Mouse (Mus musculus) fat pad, adult 2 months (tissue): ENCODE measurements at regions not wholly inside any gene's neighbourhood (a gene's known extent, or its start where the extent isn't known, plus 50 kb on each side); places are given as distances from the start of the nearest gene placed in this dataset.

Experiments
- DNase-seq: peaks from one replicate; pipeline ENCODE4 v3.0.0-alpha.2; 2011; ENCODE audit warnings: low read depth, low spot score; ENCODE audit errors: extremely low read depth

- no peak for DNase-seq
Observed at GRCm38 (mm10) chr10:66904552-66905367, 191.2 kb upstream of the Jmjd1c start.

GRCm38 (mm10) chr10:66907842-66908241 lies 188.1 kb upstream of the Jmjd1c start:
- no peak for DNase-seq

GRCm38 (mm10) chr10:66909204-66909889 lies 186.6 kb upstream of the Jmjd1c start:
- DNase-seq: no peak

GRCm38 (mm10) chr10:66909905-66910681 lies 185.8 kb upstream of the Jmjd1c start:
- no peak for DNase-seq

- no peak for DNase-seq
Observed at GRCm38 (mm10) chr10:66911261-66911911, 184.5 kb upstream of the Jmjd1c start.

- no peak for DNase-seq
Observed at GRCm38 (mm10) chr10:66912440-66912839, 183.5 kb upstream of the Jmjd1c start.

GRCm38 (mm10) chr10:66913187-66913586 lies 182.7 kb upstream of the Jmjd1c start:
- DNase-seq: no peak

GRCm38 (mm10) chr10:66913627-66914026 lies 182.3 kb upstream of the Jmjd1c start:
- DNase-seq: no peak

GRCm38 (mm10) chr10:66914288-66914975 lies 181.5 kb upstream of the Jmjd1c start:
- DNase-seq: no peak

- no peak for DNase-seq
Observed at GRCm38 (mm10) chr10:66915801-66916200, 180.1 kb upstream of the Jmjd1c start.

- no peak for DNase-seq
Observed at GRCm38 (mm10) chr10:66917725-66918124, 178.2 kb upstream of the Jmjd1c start.

- no peak for DNase-seq
Observed at GRCm38 (mm10) chr10:66918713-66919112, 177.2 kb upstream of the Jmjd1c start.

GRCm38 (mm10) chr10:66919953-66920760 lies 175.8 kb upstream of the Jmjd1c start:
- DNase-seq: no peak

- DNase-seq: peak; percentile 85
Observed at GRCm38 (mm10) chr10:66920761-66921684, 174.9 kb upstream of the Jmjd1c start.

- no peak for DNase-seq
Observed at GRCm38 (mm10) chr10:66921776-66922175, 174.1 kb upstream of the Jmjd1c start.

- DNase-seq: no peak
Observed at GRCm38 (mm10) chr10:66922314-66922713, 173.6 kb upstream of the Jmjd1c start.

GRCm38 (mm10) chr10:66923947-66924346 lies 172.0 kb upstream of the Jmjd1c start:
- no peak for DNase-seq

- DNase-seq: no peak
Observed at GRCm38 (mm10) chr10:66924418-66924817, 171.5 kb upstream of the Jmjd1c start.
